Mouse (Mus musculus) neural tube, embryonic 15.5 days (tissue): ENCODE results near the gene Olfr699. TPM values are rescaled to one million over a fixed set of nuclear protein-coding genes. Genes with fewer than 3 reads are reported as not detected.

Experiments
- polyA plus RNA-seq: library from polyadenylated mRNA; unstranded; fragments of >200 nt; fragmentation: Nextera tagmentation; extraction: Ambion mirVana; gene quantifications from 2 replicates; pipeline ENCODE4 v1.2.1, GENCODE M21; 2015

The Olfr699 gene
- polyA plus RNA-seq, 1 experiment from 2014 or later: not detected

Other genes with a start within 250 kb of the Olfr699 start
- gene Olfr693, start 112.6 kb downstream of the Olfr699 start, polyA plus RNA-seq: not detected in 2 replicates
- not detected in 2 replicates for gene Olfr694, start 101.4 kb downstream of the Olfr699 start, polyA plus RNA-seq
- gene Olfr695, start 76.8 kb downstream of the Olfr699 start, polyA plus RNA-seq: not detected in 2 replicates
- not detected in 2 replicates for gene Olfr697, start 50.8 kb downstream of the Olfr699 start, polyA plus RNA-seq
- gene Olfr698, start 37.8 kb downstream of the Olfr699 start, polyA plus RNA-seq: not detected in 2 replicates
- gene Olfr700, start 15.6 kb upstream of the Olfr699 start, polyA plus RNA-seq: 0.22 TPM in 1 of 2 replicates, not detected in the other
- gene Olfr701, start 20.9 kb upstream of the Olfr699 start, polyA plus RNA-seq: not detected in 2 replicates
- not detected in 2 replicates for gene Olfr702, start 40.7 kb upstream of the Olfr699 start, polyA plus RNA-seq
- gene Olfr703, start 50.2 kb upstream of the Olfr699 start, polyA plus RNA-seq: not detected in 2 replicates
- not detected in 2 replicates for gene Olfr704, start 70.0 kb upstream of the Olfr699 start, polyA plus RNA-seq
- gene Olfr705, start 83.7 kb upstream of the Olfr699 start, polyA plus RNA-seq: not detected in 2 replicates
- gene Olfr706, start 95.0 kb upstream of the Olfr699 start, polyA plus RNA-seq: not detected in 2 replicates
- not detected in 2 replicates for gene Olfr707, start 108.0 kb upstream of the Olfr699 start, polyA plus RNA-seq
- not detected in 2 replicates for gene Olfr1532-ps1, start 114.8 kb upstream of the Olfr699 start, polyA plus RNA-seq
- gene Olfr709-ps1, start 139.0 kb upstream of the Olfr699 start, polyA plus RNA-seq: not detected in 2 replicates
- not detected in 2 replicates for gene Olfr710, start 155.1 kb upstream of the Olfr699 start, polyA plus RNA-seq
- gene Olfr6, start 170.7 kb upstream of the Olfr699 start, polyA plus RNA-seq: not detected in 2 replicates
- gene Olfr711, start 182.3 kb upstream of the Olfr699 start, polyA plus RNA-seq: not detected in 2 replicates
- gene Olfr2, start 212.9 kb upstream of the Olfr699 start, polyA plus RNA-seq: not detected in 2 replicates
- gene Olfr713, start 238.0 kb upstream of the Olfr699 start, polyA plus RNA-seq: not detected in 2 replicates